Mouse (Mus musculus): ENCODE results near the gene Parp9. TPM values are rescaled to one million over a fixed set of nuclear protein-coding genes. Genes with fewer than 3 reads are reported as not detected.
"Not testable (repeated sequence)": the region's sequence is repeated elsewhere in the genome, so short reads cannot be mapped to it uniquely, and the experiment has no call there.

Gene Parp9
- total RNA-seq, 2 experiments from 2014 or later: 2.3 to 3.9 TPM

GRCm38 (mm10) chr16:35982506-35982901 lies 44.2 kb downstream of the Parp9 start:
- Histone ChIP-seq H3K4me3 (peak overlapping the region; percentile 86), H3K27ac (peak overlapping the region; percentile 96)
- intact Hi-C loops (cut with DNase I): loop anchor here (2.0 kb wide), 1 partner anchor 88 kb away; the partner anchor contains the start of genes Ccdc58 and Fam162a
- no peak for TF ChIP-seq CTCF (IDR thresholded peaks at IDR 0.05)
- DNase-seq (ENCODE audit: extremely low spot score in 1 of 2, low spot score in 2 of 2): no peak

- intact Hi-C loops (cut with DNase I): loop anchor here (2.0 kb wide), 1 partner anchor 88 kb away; the partner anchor contains the start of genes Ccdc58 and Fam162a
- TF ChIP-seq CTCF (IDR thresholded peaks at IDR 0.05): no peak
- Histone ChIP-seq H3K4me3 (peak overlapping the region; percentile 86), H3K27ac (peak overlapping the region; percentile 96)
- DNase-seq (ENCODE audit: extremely low spot score in 1 of 2, low spot score in 2 of 2): peak; percentile 93 to 94
Measured at GRCm38 (mm10) chr16:35982902-35983516, 44.7 kb downstream of the Parp9 start.

- TF ChIP-seq CTCF (IDR thresholded peaks at IDR 0.05): no peak
- Histone ChIP-seq H3K4me3 (peak overlapping the region; percentile 86), H3K27ac (peak overlapping the region; percentile 96)
- DNase-seq (ENCODE audit: extremely low spot score in 1 of 2, low spot score in 2 of 2): peak; percentile 75 to 78
- intact Hi-C loops (cut with DNase I): loop anchor here (2.0 kb wide), 1 partner anchor 87 kb away; the partner anchor contains the start of genes Ccdc58 and Fam162a
Measured at GRCm38 (mm10) chr16:35983517-35984101, 45.3 kb downstream of the Parp9 start.

- no peak overlapping the region for H3K27ac ChIP-seq
- intact Hi-C loops (cut with DNase I): no loop called here
- no peak for DNase-seq (ENCODE audit: extremely low spot score in 1 of 2, low spot score in 2 of 2)
- H3K4me3 ChIP-seq: peak overlapping the region; percentile 86
- TF ChIP-seq CTCF (IDR thresholded peaks at IDR 0.05): no peak
Measured at GRCm38 (mm10) chr16:35984471-35984870, 46.2 kb downstream of the Parp9 start.

GRCm38 (mm10) chr16:35987930-35988329 lies 49.7 kb downstream of the Parp9 start:
- H3K4me3 ChIP-seq: no peak overlapping the region
- DNase-seq (ENCODE audit: extremely low spot score in 1 of 2, low spot score in 2 of 2): no peak
- H3K27ac ChIP-seq: no peak overlapping the region
- no peak for TF ChIP-seq CTCF (IDR thresholded peaks at IDR 0.05)
- intact Hi-C loops (cut with DNase I): no loop called here

GRCm38 (mm10) chr16:35992391-35992790 lies 54.1 kb downstream of the Parp9 start:
- intact Hi-C loops (cut with DNase I): no loop called here
- H3K27ac ChIP-seq: no peak overlapping the region

GRCm38 (mm10) chr16:35993316-35993715 lies 55.0 kb downstream of the Parp9 start:
- no peak for DNase-seq (ENCODE audit: extremely low spot score in 1 of 2, low spot score in 2 of 2)
- no peak for TF ChIP-seq CTCF (IDR thresholded peaks at IDR 0.05)
- intact Hi-C loops (cut with DNase I): no loop called here

More at GRCm38 (mm10) chr16:35992391-35992790, 54.1 kb downstream of the Parp9 start:
- no peak for DNase-seq (ENCODE audit: extremely low spot score in 1 of 2, low spot score in 2 of 2)
- TF ChIP-seq CTCF (IDR thresholded peaks at IDR 0.05): no peak
- H3K4me3 ChIP-seq: no peak overlapping the region

GRCm38 (mm10) chr16:35998852-35999251 lies 60.6 kb downstream of the Parp9 start:
- intact Hi-C loops (cut with DNase I); H3K4me3 ChIP-seq; H3K27ac ChIP-seq; DNase-seq (ENCODE audit: extremely low spot score in 1 of 2, low spot score in 2 of 2): not testable (repeated sequence)

More at GRCm38 (mm10) chr16:35993316-35993715, 55.0 kb downstream of the Parp9 start:
- Histone ChIP-seq H3K27ac (no peak overlapping the region), H3K4me3 (no peak overlapping the region)

- no peak for DNase-seq (ENCODE audit: extremely low spot score in 1 of 2, low spot score in 2 of 2)
- H3K27ac ChIP-seq: no peak overlapping the region
- H3K4me3 ChIP-seq: no peak overlapping the region
- intact Hi-C loops (cut with DNase I): no loop called here
- no peak for TF ChIP-seq CTCF (IDR thresholded peaks at IDR 0.05)
Measured at GRCm38 (mm10) chr16:36008396-36008795, 70.1 kb downstream of the Parp9 start.

GRCm38 (mm10) chr16:36016335-36016734 lies 78.1 kb downstream of the Parp9 start:
- Histone ChIP-seq H3K4me3 (no peak overlapping the region), H3K27ac (no peak overlapping the region)
- intact Hi-C loops (cut with DNase I): no loop called here
- no peak for TF ChIP-seq CTCF (IDR thresholded peaks at IDR 0.05)
- no peak for DNase-seq (ENCODE audit: extremely low spot score in 1 of 2, low spot score in 2 of 2)

Other genes with a start within 250 kb of the Parp9 start
- gene Dirc2, start 169.1 kb upstream of the Parp9 start, total RNA-seq (2021): 10 to 100 TPM; 61.3 to 67.1 TPM
- 1 to 10 TPM; 6.7 to 7.6 TPM for gene Hspbap1, start 168.1 kb upstream of the Parp9 start, total RNA-seq (2021)
- gene Parp14, start 66.9 kb upstream of the Parp9 start, total RNA-seq (2021): 1 to 10 TPM; 1.1 to 1.4 TPM
- gene Dtx3l, start 681 bp downstream of the Parp9 start, total RNA-seq (2021): 1 to 10 TPM; 3.5 to 3.6 TPM
- gene Kpna1, start 40.3 kb downstream of the Parp9 start, total RNA-seq (2021): 100 to 1,000 TPM; 132 to 157 TPM
- gene Wdr5b, start 102.7 kb downstream of the Parp9 start, total RNA-seq (2021): 1 to 10 TPM; 4.4 to 4.7 TPM
- gene Fam162a, start 133.1 kb downstream of the Parp9 start, total RNA-seq (2021): 10 to 100 TPM; 60.6 to 62.3 TPM
- gene Ccdc58, start 133.2 kb downstream of the Parp9 start, total RNA-seq (2021): 10 to 100 TPM; 14.3 to 19.4 TPM
- not detected for gene Csta1, start 192.8 kb downstream of the Parp9 start, total RNA-seq (2021)
- not detected for gene Stfa2l1, start 218.3 kb downstream of the Parp9 start, total RNA-seq (2021)
- under 1 TPM in 1 of 2 experiments, not detected in 1; 0.19 TPM for gene Gm5483, start 245.7 kb downstream of the Parp9 start, total RNA-seq (2021)

All from left cerebral cortex, adult 2 months (tissue).